Mouse (Mus musculus): Measurements from ENCODE around the gene Ggact. TPM values are rescaled to one million over a fixed set of nuclear protein-coding genes. Genes with fewer than 3 reads are reported as not detected.

Ggact gene
- total RNA-seq, 2 experiments from 2014 or later: 43.9 to 49.2 TPM

DNA sequence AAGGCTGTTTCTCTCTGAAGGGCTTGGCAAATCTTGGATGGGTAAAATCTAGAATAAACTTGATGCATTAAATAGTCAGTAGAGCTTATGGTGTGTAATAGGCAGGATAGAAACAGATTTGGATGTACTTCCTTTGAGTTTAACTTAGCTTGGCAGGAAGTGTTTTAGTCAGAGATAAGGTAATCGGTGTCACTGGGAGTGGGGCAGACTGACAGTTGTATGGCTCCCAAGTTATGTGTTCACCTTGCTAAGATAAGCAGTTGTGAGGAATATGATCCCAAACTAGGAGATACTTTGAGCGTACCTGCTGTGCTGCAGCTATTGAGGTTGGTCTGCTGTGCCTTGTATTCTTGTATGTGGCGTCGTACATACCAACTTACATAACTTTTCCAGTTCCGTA, 147.1 kb downstream of the Ggact start:
- DNase-seq (ENCODE audit: low spot score in 2 of 2): no peak

Other genes starting within 250 kb of the Ggact start
- gene Tmtc4, start 70.3 kb upstream of the Ggact start, total RNA-seq (2021): 10 to 100 TPM; 29.2 to 44.6 TPM